ENCODE assay signal across 10 mouse cellular contexts in genomic region chr1:136788979-136789513, GRCm38 (mm10).
DNase-seq lines count a peak whose midpoint lies in the region; ATAC-seq and TF ChIP-seq lines count a peak whose summit lies in the region.
"Had no signal": no experiment of that assay in that cellular context is flagged by ENCODE, and none has a peak within 500 bp of the region (broad histone marks: within the 10 kb centered on the region; RNA-seq: fewer than 3 reads in every experiment).

No protein-coding gene starts in this region.

- intact Hi-C loops in gastrocnemius, postnatal 36 days (cut with DNase I), result no loop called here

- no peak overlapping the region for H3K27ac ChIP-seq in hindbrain, embryonic 13.5 days
- no peak overlapping the region for H3K27ac ChIP-seq in hindbrain, embryonic 10.5 days
- no peak overlapping the region for H3K27ac ChIP-seq in midbrain, embryonic 12.5 days (replicated peaks)
- H3K27ac ChIP-seq in midbrain, embryonic 11.5 days (ENCODE audit: low read depth, low read length), result no peak overlapping the region
- no peak overlapping the region for H3K27ac ChIP-seq in olfactory bulb, adult 2 months (ENCODE audit: insufficient read depth, low read depth, low read length)

- no peak for ATAC-seq in hindbrain, embryonic 13.5 days (ENCODE audit: low FRiP score)
- no peak for ATAC-seq in midbrain, embryonic 12.5 days (ENCODE audit: low FRiP score, low read depth)
- no peak for ATAC-seq in midbrain, embryonic 11.5 days (ENCODE audit: low FRiP score)

- H3K4me2 ChIP-seq in hindbrain, embryonic 13.5 days, result peak overlapping the region; percentile 25; the same call in 1 of the 2 replicates
- peak overlapping the region; percentile 22; the same call in 1 of the 2 replicates for H3K4me2 ChIP-seq in midbrain, embryonic 12.5 days (replicated peaks)
- no peak overlapping the region for H3K4me2 ChIP-seq in midbrain, embryonic 11.5 days

- peaks cover 9% of the 10 kb centered on the region; the same call in 1 of the 2 replicates for H3K27me3 ChIP-seq in hindbrain, embryonic 13.5 days
- H3K27me3 ChIP-seq in hindbrain, embryonic 10.5 days (ENCODE audit: insufficient read depth, poor library complexity, severe bottlenecking), result peaks cover 2% of the 10 kb centered on the region; the same call in 1 of the 2 replicates
- H3K27me3 ChIP-seq in midbrain, embryonic 12.5 days, result peaks cover 3% of the 10 kb centered on the region; the same call in 1 of the 2 replicates
- no peaks in the 10 kb centered on the region; the same call in 1 of the 2 replicates for H3K27me3 ChIP-seq in midbrain, embryonic 11.5 days (ENCODE audit: control insufficient read depth, insufficient read depth, low read length)

- no peaks in the 10 kb centered on the region for H3K36me3 ChIP-seq in hindbrain, embryonic 13.5 days
- no peaks in the 10 kb centered on the region for H3K36me3 ChIP-seq in hindbrain, embryonic 10.5 days
- H3K36me3 ChIP-seq in midbrain, embryonic 12.5 days, result no peaks in the 10 kb centered on the region
- H3K36me3 ChIP-seq in midbrain, embryonic 11.5 days (ENCODE audit: control insufficient read depth, insufficient read depth, low read length), result no peaks in the 10 kb centered on the region

- no peaks in the 10 kb centered on the region for H3K4me1 ChIP-seq in hindbrain, embryonic 13.5 days (replicated peaks)
- H3K4me1 ChIP-seq in hindbrain, embryonic 10.5 days (replicated peaks), result no peaks in the 10 kb centered on the region
- H3K4me1 ChIP-seq in midbrain, embryonic 12.5 days, result no peaks in the 10 kb centered on the region
- no peaks in the 10 kb centered on the region for H3K4me1 ChIP-seq in midbrain, embryonic 11.5 days (ENCODE audit: control insufficient read depth, insufficient read depth, low read length)
- H3K4me1 ChIP-seq in olfactory bulb, adult 2 months (ENCODE audit: control insufficient read depth, insufficient read depth, low read length), result no peaks in the 10 kb centered on the region; the same call in 1 of the 2 replicates

- TF ChIP-seq CTCF in olfactory bulb, adult 2 months (IDR thresholded peaks at IDR 0.05; ENCODE audit: insufficient read depth, low read depth, low read length), result no peak

- no peak overlapping the region for H3K9ac ChIP-seq in hindbrain, embryonic 13.5 days
- no peak overlapping the region for H3K9ac ChIP-seq in midbrain, embryonic 12.5 days (replicated peaks)
- no peak overlapping the region for H3K9ac ChIP-seq in midbrain, embryonic 11.5 days (ENCODE audit: low read length)

- TF ChIP-seq POLR2A in olfactory bulb, adult 2 months (IDR thresholded peaks at IDR 0.05; ENCODE audit: insufficient read depth, low read depth, low read length), result no peak

- H3K4me3 ChIP-seq in hindbrain, embryonic 13.5 days, result no peak overlapping the region
- H3K4me3 ChIP-seq in hindbrain, embryonic 10.5 days, result no peak overlapping the region
- H3K4me3 ChIP-seq in midbrain, embryonic 12.5 days, result no peak overlapping the region
- no peak overlapping the region for H3K4me3 ChIP-seq in midbrain, embryonic 11.5 days (ENCODE audit: low read depth, low read length)
- peak overlapping the region; percentile 5; the same call in 1 of the 2 replicates for H3K4me3 ChIP-seq in olfactory bulb, adult 2 months (ENCODE audit: insufficient read depth, low read depth, low read length)

- 67% methylated on average over 30 of the region's 30 CpGs for WGBS in hindbrain, embryonic 13.5 days
- WGBS in hindbrain, embryonic 10.5 days, result 66% methylated on average over 30 of the region's 30 CpGs
- WGBS in midbrain, embryonic 12.5 days, result 68% methylated on average over 30 of the region's 30 CpGs
- 57% methylated on average over 30 of the region's 30 CpGs for WGBS in midbrain, embryonic 11.5 days
- 70% methylated on average over 30 of the region's 30 CpGs for WGBS in olfactory bulb, adult 2 months

- peak; percentile 41 to 49 for DNase-seq in cerebellum, postnatal 14 days
- no peak for DNase-seq in cerebellum, adult 11-12 months
- no peak for DNase-seq in hindbrain, embryonic 10.5 days (ENCODE audit: low spot score)
- no peak for DNase-seq in midbrain, embryonic 11.5 days (ENCODE audit: low spot score, missing footprints)
- DNase-seq in gastrocnemius, postnatal 36 days, result no peak
- DNase-seq: heart, adult 18-20 months; lung, adult 2 months had no signal

- no peaks in the 10 kb centered on the region for H3K9me3 ChIP-seq in hindbrain, embryonic 13.5 days
- no peaks in the 10 kb centered on the region for H3K9me3 ChIP-seq in hindbrain, embryonic 10.5 days
- H3K9me3 ChIP-seq in midbrain, embryonic 12.5 days, result no peaks in the 10 kb centered on the region
- no peaks in the 10 kb centered on the region for H3K9me3 ChIP-seq in midbrain, embryonic 11.5 days (ENCODE audit: control insufficient read depth, low read length)

Comparison
In these comparisons a context has a peak if more than half of its experiments do, and no peak if none do; other contexts are left out.
1. DNase-seq: peak in cerebellum, postnatal 14 days (2 of 2); none in cerebellum, adult 11-12 months (single experiment), hindbrain, embryonic 10.5 days (single experiment), midbrain, embryonic 11.5 days (single experiment) and gastrocnemius, postnatal 36 days (0 of 2).